ENCODE assay signal across 17 mouse cellular contexts in genomic region chr3:35688111-35688510, GRCm38 (mm10).
"Had no signal": no experiment of that assay in that cellular context is flagged by ENCODE, and none has a peak within 500 bp of the region (broad histone marks: within the 10 kb centered on the region; RNA-seq: fewer than 3 reads in every experiment).

No protein-coding gene starts in this region.

- H3K27me3 ChIP-seq: heart, embryonic 13.5 days; heart, embryonic 15.5 days; hindbrain, embryonic 13.5 days; hindbrain, embryonic 15.5 days; limb, embryonic 12.5 days; liver, embryonic 13.5 days; liver, embryonic 15.5 days had no signal

- H3K4me3 ChIP-seq: gastrocnemius, adult 2 months; heart, adult 2 months; heart, embryonic 13.5 days; heart, embryonic 15.5 days; hindbrain, embryonic 13.5 days; hindbrain, embryonic 15.5 days; left cerebral cortex, adult 2 months; limb, embryonic 10.5 days; limb, embryonic 12.5 days; liver, embryonic 13.5 days; liver, embryonic 15.5 days had no signal

- DNase-seq: gastrocnemius, adult 2 months; gastrocnemius, postnatal 10 days; gastrocnemius, postnatal 25 days; heart, adult 11 months; layer of hippocampus, adult 9-11 months; liver, embryonic 13.5 days had no signal

- H3K9me3 ChIP-seq: heart, embryonic 13.5 days; heart, embryonic 15.5 days; hindbrain, embryonic 13.5 days; hindbrain, embryonic 15.5 days; limb, embryonic 10.5 days; limb, embryonic 12.5 days; liver, embryonic 13.5 days; liver, embryonic 15.5 days had no signal

- H3K4me1 ChIP-seq: heart, embryonic 13.5 days; heart, embryonic 15.5 days; hindbrain, embryonic 13.5 days; hindbrain, embryonic 15.5 days; limb, embryonic 10.5 days; limb, embryonic 12.5 days; liver, embryonic 13.5 days; liver, embryonic 15.5 days had no signal

- H3K36me3 ChIP-seq: heart, embryonic 13.5 days; heart, embryonic 15.5 days; hindbrain, embryonic 13.5 days; hindbrain, embryonic 15.5 days; limb, embryonic 10.5 days; limb, embryonic 12.5 days; liver, embryonic 13.5 days; liver, embryonic 15.5 days had no signal

- H3K27ac ChIP-seq: gastrocnemius, adult 2 months; heart, adult 2 months; heart, embryonic 13.5 days; heart, embryonic 15.5 days; hindbrain, embryonic 13.5 days; hindbrain, embryonic 15.5 days; hindbrain, postnatal 0 days; left cerebral cortex, adult 2 months; limb, embryonic 10.5 days; limb, embryonic 12.5 days; liver, embryonic 13.5 days; liver, embryonic 15.5 days had no signal

- H3K4me2 ChIP-seq: heart, embryonic 13.5 days; heart, embryonic 15.5 days; hindbrain, embryonic 13.5 days; hindbrain, embryonic 15.5 days; limb, embryonic 12.5 days; liver, embryonic 11.5 days; liver, embryonic 13.5 days; liver, embryonic 15.5 days had no signal

- H3K9ac ChIP-seq: heart, embryonic 13.5 days; heart, embryonic 15.5 days; hindbrain, embryonic 13.5 days; hindbrain, embryonic 15.5 days; limb, embryonic 12.5 days; liver, embryonic 13.5 days; liver, embryonic 15.5 days had no signal
